Mouse (Mus musculus) hematopoietic stem cell, adult 5-6 weeks (primary cell): ENCODE results near the gene Dennd6b. TPM values are rescaled to one million over a fixed set of nuclear protein-coding genes. Genes with fewer than 3 reads are reported as not detected.

Experiments used
- ATAC-seq, 2 experiments: fragments of 125-278 bp in 1 of 2; replicated peaks in 1 of 2; 2 replicates each; pipeline ENCODE4 v1.8.0; 2016 to 2017; ENCODE audit warnings: inconsistent platforms in 2 of 2, mild to moderate bottlenecking in 2 of 2, moderate number of reproducible peaks in 2 of 2, low read depth in 1 of 2, moderate TSS enrichment in 1 of 2; ENCODE audit not compliant: low FRiP score in 2 of 2, poor library complexity in 2 of 2, severe bottlenecking in 2 of 2, insufficient read depth in 1 of 2, low TSS enrichment in 1 of 2
- total RNA-seq: library from RNA; stranded (forward); fragments of 172-1452, 232-1000 nt; gene quantifications from 2 replicates; pipeline ENCODE4 v1.2.3, GENCODE M21; 2017

The Dennd6b gene
- total RNA-seq, 1 experiment from 2014 or later: 4.8 TPM

DNA sequence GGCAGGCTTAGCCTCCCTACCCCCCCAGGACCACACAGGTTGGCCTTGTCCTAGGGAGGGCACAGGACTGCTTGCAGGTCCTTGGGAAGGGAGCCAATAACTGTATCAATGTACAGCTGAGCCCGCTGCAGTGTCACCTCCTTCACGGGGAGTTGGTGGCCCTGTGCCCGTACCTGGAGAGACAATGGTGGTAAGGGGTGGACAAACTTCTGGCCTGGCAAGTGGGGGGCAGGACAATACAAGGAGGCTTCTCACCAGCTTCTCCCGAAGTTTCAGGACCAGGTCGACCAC, 11.4 kb downstream of the Dennd6b start:
- ATAC-seq: no peak

DNA sequence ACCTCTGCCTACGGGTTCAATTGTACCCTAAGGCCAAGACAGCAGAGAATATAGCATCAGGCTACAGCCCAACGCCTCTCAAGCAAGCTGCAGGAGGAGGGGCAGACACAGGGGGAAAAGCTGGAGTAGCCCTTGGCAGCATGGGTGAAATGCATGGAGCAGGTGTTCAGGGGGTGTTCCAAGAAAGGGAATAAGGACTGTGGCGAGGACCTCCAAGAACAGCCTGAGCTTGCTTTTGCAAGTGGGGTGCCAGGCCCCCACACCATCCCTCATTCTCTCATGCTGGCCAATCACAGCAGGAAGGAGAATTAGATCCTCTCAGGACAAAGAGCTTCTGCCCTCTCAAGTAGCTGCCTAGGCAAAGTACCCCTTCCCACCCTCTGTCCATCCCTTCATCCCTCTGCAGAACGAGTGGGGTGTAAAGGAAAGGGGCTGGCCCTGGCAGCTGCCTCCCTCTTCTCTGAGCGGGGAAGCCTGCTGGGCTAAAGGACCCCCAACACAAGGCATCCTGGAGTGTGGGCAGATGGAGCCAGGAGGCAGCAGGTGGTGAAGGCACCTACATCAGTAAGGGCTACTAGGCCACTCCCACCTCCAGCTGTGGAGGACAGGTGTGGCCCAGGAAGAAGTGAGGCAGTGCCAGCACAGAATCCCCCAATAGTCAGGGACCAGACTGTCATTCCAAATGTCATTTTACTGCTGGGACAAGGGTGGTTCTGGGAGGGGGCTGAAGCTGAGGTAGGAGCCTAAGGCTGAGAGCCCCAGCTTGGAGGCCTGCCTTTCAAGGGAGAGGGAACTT, 12.0 kb downstream of the Dennd6b start:
- no peak for ATAC-seq

DNA sequence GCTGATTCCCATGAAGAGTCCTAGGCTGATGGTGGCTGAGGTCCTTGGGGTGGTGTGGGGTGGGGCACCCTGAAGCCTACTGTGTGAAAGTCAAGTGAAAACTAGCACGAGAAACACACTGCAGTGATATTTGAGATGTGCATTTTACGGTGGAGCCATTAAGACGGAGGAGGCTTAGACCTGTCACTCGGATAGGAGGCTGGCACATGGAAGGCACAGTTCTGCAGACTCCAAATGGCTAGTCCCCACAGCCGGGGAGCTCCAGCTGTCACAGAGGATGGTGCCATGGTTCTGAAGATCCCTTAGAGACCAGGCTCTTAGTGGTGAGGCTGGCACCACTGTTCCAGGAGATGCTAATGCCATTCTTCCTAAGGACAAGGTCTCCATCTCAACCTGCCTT, 13.5 kb downstream of the Dennd6b start:
- no peak for ATAC-seq

DNA sequence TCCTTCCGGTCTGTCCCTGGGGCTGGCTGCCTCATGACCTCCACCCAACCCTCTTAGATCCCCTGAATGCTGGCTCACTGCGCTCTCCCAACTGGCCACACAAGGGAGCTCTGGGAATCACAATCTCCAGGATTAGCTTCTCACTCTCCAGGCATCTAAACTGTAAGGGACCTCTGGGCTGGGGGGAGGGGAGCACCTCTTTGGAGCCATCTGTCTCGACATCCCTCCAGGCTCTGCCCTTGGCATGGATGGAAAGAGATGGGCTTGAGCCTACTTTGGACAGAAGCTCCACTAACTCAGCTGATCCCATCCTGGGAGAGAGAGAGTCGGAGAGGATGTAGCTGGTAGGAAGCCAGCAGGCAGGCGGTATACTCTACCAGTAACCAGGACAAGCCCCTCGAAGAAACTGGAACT, 14.0 kb downstream of the Dennd6b start:
- ATAC-seq: no peak

DNA sequence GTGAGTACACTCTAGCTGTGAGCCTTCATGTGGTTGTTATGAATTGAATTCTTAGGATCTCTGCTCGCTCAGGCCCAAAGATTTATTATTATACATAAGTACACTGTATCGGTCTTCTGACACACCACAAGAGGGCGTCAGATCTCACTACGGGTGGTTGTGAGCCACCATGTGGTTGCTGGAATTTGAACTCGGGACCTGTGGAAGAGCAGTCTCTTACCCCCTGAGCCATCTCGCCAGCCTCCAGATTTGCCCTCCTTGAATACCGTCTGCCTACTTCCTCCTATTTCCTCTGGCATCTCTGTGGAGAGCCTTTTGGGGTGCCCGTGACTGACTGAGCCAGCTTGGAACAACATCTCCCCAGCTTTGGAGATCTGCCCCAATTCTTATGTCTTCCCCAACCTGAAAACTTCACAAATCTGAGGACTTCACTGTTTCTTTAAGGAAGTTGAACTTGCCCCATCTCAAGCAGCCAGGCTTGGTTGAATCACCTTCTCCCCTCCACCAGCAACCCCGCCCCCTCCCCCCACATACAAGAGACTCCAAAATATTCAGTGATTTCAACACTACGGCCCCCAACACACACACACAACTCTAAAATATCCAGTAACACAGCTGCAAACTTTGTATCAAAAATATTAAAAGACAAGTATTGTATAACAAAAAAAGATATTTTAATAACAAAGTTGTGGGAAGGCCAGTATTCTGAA, 14.6 kb downstream of the Dennd6b start:
- no peak for ATAC-seq

DNA sequence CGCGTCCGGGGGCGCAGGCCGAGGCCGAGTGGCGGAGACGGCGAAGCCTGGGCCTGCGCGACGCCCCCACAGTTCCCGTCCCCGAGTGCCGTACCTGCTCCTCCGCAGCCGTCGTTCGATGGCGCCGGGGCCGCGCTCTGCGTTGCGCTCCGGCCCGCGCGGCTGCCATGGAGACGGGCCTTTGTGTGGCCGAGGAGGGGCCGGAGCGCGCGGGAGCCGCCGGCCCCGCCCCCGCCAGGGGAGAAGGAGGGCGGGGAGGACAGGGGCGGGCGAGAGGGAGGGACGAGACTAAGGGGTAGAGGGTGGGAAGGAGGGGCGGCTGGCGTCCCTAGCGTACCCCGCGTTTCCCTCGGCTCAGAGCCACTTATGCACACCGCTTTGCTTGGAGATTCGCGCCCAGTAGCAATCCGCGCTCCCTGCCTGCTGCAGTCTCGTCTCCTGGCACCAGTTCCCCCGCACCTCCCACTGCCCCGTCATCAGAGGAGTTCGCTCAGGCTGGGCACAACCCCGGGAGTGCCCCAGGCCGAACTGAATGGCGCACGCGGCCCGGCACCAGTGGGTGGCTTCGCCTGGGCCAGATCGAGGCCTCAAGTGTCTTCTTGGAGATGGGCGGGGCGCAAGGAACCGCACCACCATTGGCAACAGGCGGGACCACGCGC, 15.6 kb downstream of the Dennd6b start, which contains the start of gene Plxnb2:
TSS of gene Plxnb2 (minus strand) at position 218 of the 659 bp plus-strand sequence.
- ATAC-seq: peak; percentile 20 to 22; a peak in 2 of 4 replicates

DNA sequence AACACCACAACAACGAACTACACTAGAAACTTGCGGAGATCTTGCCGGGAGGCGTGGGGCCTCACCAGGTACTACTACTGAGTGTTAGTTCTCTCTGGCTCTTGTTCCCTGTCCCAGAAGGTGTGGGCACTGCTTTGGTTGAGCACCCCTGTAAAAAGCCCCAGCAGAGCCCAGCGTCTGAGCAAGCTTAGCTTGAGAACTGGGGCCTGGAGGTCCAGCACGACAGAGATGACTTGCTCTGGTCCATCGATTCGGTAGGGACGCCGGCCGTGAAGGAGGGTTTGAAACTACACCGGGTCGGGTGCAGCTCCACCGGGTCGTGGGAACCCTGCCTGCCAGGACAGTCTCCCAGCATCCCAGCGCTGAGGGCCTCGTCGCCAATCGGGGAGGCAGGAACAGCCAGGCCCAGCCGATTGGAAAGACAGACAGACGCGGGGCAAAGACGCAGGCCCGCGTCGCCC, 16.2 kb downstream of the Dennd6b start:
- ATAC-seq: no peak

DNA sequence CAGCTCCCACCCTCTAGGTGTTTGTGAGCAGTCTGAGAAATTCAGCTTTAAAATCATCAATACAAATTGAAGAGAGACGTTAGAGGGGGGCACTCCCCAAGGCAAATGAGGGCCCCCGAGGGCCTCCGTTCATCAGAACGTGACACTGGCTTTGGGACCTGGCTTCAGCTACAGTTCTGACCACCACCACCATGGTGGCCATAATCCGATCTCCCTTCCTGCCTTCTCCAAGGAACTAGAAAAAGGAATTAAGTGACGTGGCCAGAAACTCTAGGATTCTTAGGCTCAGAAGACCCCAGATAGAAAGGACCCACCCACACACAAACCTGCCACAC, 16.7 kb downstream of the Dennd6b start:
- no peak for ATAC-seq

DNA sequence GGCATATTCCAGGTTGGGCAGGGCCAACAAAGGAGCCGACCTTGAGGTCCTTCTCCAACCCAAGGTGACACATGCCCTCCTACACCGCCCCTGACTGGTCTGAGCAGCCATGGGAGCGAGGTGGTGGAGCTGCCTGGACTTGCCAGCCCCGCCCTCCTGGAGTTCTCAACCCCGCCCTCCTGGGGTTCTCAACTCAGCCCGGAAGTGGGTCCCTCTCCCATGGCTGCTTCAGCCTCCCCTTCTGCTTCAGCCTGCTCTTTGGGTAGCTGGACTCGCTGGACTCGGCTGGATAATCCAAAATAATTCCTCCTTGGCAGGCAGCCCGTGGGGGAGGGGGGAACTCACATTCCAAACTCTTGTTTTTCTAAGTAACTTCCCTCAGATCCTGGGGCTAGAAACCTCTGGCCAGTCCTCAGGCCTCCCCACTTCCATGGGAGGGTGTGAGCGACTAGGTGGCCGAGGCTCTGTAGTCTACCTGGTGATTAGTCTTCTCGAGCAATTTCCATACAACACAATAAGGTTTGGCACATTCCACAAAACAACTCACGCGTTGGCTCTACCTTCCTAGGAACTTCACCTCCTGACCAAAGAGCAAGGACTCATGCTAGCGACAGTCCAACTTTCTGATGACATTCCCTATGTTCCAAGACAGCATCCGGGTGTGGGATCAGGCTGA, 17.2 kb downstream of the Dennd6b start:
- no peak for ATAC-seq

DNA sequence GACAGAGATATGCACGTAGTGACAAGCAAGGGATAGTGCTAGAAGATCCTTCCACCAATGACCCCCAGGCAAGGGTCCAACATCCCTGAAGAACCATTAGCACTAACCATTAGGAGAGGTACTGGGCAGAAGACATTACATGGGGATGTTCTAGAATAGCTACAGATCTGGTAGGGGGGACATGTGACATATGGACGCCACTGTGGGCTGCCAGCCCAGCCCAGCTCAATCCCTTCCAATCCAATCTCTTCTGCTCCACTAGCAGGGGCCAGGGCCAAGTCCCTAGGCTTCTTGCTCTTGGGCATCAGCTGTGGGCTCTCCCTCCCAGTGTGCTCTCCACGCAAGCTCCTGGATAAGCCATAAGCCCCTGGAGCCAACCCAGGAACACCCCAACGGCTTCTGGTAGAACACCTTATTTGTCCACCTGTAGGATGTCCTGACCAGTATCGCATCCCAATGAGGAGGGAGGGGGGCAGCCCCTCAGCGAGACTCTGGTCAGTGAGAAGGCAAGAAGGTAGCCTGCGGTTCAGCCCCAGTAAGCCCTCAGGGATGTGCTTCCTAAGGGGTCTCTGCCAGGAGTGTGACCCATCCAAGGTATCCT, 17.9 kb downstream of the Dennd6b start:
- ATAC-seq: no peak

DNA sequence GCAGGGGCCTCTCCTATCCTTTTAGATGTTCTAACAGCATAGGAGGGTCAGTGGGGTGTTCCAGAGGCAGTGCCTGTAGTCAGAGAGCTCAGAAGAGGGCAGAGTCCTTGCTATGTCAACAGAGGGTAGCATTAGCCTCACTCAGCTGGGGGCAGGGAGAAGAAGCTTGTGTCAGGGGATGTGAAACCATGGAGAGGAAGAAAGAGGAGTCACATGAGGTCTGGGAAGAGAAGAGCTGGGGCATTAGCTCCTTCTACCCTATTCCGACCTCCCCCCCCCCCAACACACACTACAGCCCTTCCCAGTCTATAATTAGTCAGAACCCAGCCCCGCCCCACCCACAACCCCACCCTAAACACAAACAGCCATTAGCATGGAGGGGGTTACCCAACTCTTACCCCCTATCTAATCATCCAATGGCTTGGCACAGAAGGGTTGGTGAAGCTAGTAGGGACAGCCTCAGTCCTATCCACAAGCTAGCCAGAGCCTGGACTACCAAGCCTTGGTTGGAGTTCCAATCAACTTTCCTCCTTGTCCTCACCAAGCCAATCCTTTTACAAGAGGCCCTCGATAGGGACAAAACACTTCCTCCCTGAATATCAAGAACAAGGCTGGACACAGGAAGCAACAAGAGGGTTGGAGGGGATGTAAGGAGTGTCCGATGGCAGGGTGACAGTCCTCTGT, 18.6 kb downstream of the Dennd6b start:
- no peak for ATAC-seq

DNA sequence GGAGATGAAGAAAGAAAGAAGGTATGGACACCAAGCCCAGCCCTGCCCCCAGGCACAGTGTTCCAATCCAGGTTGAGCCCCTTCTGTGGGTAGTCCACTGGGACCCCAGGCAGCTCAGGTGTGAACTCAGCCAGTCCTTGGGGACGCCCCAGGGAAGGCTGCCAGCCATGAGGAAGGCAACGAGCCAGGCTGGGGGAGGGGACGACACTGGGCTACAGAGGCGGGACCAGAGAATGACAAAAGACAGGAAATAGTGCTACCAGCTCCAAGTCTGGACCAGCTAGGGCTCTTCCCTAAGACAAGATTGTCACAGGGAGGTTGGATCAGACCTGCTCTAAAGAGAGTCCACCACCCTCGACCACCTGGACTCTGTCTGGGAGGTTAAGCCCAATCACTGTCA, 19.2 kb downstream of the Dennd6b start:
- ATAC-seq: no peak

DNA sequence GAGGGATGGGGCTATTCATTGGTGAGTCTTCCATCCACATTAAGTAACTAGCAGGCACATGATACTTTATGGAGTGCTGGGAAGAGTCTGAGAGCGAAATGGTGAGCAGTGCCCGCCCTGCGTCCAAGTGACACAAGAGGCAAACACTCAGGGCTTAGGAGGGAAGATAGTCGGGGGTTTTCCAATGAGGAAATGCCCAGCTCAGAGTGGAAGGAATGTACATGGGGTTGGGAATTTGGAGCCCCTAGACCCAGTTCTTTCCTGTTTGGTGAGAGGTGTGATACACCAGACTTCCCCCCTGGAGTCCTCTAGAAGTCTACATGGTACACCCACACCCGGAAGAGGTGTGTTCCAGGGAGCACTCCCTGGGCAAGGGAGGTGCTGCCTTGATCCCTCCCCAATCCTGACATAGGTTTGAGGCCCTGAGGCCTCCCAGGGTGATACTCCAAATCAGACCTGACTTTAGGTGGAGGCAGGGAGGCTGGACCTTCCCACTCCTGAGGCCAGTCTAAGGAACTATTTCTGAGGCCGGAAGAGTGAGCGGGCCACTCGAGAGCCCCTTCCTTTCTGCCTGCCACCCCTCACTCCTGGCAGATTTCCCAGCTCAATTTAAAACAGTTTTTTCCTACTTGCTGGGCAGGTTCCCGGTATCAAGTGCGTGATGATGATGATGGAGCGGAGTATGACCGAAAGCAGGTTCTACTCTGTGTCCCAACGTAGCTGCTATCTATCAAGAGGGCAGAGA, 20.7 kb downstream of the Dennd6b start:
- no peak for ATAC-seq

DNA sequence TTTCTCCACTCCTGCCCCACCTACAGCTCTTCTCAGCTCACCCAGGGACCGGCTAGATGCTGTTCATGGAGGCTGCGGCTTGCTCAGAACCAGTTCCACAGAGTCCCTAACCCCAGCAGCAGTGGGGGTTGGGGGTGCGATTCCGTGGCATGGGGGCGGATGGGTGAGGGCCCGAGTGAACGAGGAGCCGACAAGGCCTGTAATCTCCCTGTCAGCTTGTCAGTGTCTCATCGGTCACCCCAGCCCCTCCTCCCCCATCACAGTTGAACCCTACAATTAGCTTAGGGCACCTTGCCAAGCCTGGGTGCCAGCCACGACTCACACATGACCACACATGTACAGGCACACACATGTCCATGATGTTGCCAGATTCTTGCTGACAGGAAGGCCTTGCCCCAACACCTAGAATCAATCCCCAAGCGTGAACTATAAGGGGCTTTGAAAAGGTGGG, 21.4 kb downstream of the Dennd6b start:
- ATAC-seq: no peak

DNA sequence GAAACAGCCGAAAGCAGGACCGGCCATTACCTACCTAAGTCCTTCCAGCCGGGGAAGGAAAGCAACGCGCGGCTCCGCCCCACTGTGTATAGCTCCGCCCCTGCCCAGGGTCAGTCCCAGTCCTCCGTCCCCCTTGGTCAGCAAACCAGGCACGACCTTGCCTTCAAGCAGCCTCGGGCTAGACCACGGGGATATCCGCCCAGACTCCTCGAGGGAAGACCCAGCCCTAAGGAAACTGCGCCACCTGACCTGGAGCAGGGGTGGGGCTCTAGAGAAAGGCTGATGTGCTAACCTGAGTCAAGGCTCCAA, 22.4 kb downstream of the Dennd6b start:
- ATAC-seq: no peak

DNA sequence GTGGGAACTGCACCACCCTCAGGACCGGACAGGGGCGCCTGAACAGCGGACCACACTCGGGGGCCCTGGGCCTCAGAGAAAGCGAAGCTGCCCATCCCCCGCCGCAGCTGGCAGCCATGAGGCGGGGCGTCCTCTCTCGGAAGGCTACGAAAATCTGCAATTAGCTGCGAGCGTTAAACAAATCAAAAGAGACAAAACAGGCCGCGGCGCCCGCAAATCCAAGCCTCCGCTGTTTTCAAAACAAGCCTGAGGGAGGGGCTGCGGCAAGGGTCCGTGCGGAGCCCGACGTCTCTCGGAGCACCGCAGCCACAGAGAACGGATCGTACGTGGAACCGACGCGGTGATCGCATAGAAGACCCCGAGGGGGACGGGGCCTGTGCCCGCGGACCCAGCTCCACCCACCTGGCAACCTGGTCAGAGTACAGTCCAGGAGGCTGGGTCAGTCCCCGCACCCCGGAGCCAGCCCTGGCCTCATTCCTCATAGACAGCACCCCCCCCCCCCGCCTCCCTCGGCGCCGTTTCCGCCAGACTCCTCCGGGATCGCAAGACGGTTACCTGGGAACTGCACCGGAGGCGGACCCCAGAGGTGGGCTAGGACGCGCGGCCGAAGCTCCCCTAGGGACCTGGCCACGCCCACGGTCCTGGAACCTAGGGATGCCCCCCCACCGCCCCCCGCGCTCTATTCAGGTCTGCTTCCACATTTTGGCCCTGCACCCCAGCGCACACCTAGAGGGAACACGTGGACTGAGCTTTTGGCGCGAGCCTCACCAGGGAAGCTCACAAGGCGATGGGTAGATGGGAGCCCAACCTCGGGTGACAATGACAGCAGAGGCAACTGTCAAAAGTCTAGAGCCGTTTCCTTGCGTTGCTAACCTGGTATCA, 23.0 kb downstream of the Dennd6b start:
- no peak; a peak in 1 of 4 replicates for ATAC-seq
